In the genomic region with DNA sequence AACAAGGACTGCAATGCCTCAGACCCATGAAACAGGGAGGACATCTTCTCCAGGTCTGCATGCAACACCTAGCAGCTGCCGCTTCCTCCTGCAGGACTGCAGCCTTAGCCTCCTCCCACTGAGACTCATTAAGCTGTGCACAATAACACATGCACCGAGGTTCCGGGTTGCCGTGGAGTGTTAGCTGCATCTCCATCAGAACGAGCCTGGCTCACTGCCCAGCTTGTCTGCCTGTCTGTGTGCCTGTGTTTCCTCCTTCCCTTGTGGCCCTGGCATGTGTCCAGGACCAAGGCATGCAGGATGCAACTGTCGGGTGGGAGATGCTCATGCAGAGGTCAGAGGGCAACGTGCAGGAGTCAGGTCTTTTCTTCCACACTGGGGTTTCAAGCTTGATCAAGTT, we compare ENCODE assay signal across 8 mouse cellular contexts.
DNase-seq lines count a peak whose midpoint lies in the region; ATAC-seq and TF ChIP-seq lines count a peak whose summit lies in the region.

No protein-coding gene starts in this region.

- ATAC-seq in forebrain, embryonic 15.5 days (replicated peaks), result peak; percentile 81

- H3K36me3 ChIP-seq in forebrain, embryonic 15.5 days, result no peaks in the 10 kb centered on the region
- no peaks in the 10 kb centered on the region for H3K36me3 ChIP-seq in thymus, adult 2 months (ENCODE audit: control insufficient read depth, insufficient read depth, low read length)

- peaks cover 5% of the 10 kb centered on the region for H3K4me1 ChIP-seq in forebrain, embryonic 15.5 days
- no peaks in the 10 kb centered on the region for H3K4me1 ChIP-seq in thymus, adult 2 months (replicated peaks; ENCODE audit: control insufficient read depth, insufficient read depth, low read length)

- TF ChIP-seq POLR2A in thymus, adult 2 months (IDR thresholded peaks at IDR 0.05; ENCODE audit: control insufficient read depth, extremely low read depth, insufficient read depth, low read length, poor library complexity), result no peak

- no peak overlapping the region for H3K9ac ChIP-seq in forebrain, embryonic 15.5 days (replicated peaks)

- 2% methylated on average over 7 of the region's 7 CpGs for WGBS in forebrain, embryonic 15.5 days
- WGBS in thymus, adult 2 months, result 9% methylated on average over 7 of the region's 7 CpGs

- peak; percentile 27 for DNase-seq in layer of hippocampus, adult 11-12 months (ENCODE audit: low spot score)
- no peak for DNase-seq in layer of hippocampus, adult 9-10 months (ENCODE audit: low spot score)
- peak; percentile 61 for DNase-seq in adrenal gland, postnatal 10 days
- peak; percentile 38 for DNase-seq in kidney, adult 9 months
- DNase-seq in lung, postnatal 4 days, result peak; percentile 44 to 73
- no peak for DNase-seq in spleen, postnatal 14 days (ENCODE audit: low spot score in 2 of 2)
- no peak for DNase-seq in thymus, adult 2 months

- H3K9me3 ChIP-seq in forebrain, embryonic 15.5 days, result no peaks in the 10 kb centered on the region

- H3K4me2 ChIP-seq in forebrain, embryonic 15.5 days (replicated peaks), result no peak overlapping the region

- H3K27me3 ChIP-seq in forebrain, embryonic 15.5 days, result no peaks in the 10 kb centered on the region
- H3K27me3 ChIP-seq in thymus, adult 2 months (ENCODE audit: control insufficient read depth, insufficient read depth, low read length), result no peaks in the 10 kb centered on the region

- TF ChIP-seq CTCF in thymus, adult 2 months (IDR thresholded peaks at IDR 0.05; ENCODE audit: borderline replicate concordance, control insufficient read depth, extremely low read depth, insufficient read depth, low read length, poor library complexity), result no peak

- H3K4me3 ChIP-seq in forebrain, embryonic 15.5 days, result no peak overlapping the region
- no peak overlapping the region for H3K4me3 ChIP-seq in thymus, adult 2 months (ENCODE audit: control insufficient read depth, insufficient read depth, low read length)

- no peak overlapping the region for H3K27ac ChIP-seq in forebrain, embryonic 15.5 days (replicated peaks)
- no peak overlapping the region for H3K27ac ChIP-seq in thymus, adult 2 months (ENCODE audit: control insufficient read depth, insufficient read depth, low read length)

Comparison
In these comparisons a context has a peak if more than half of its experiments do, and no peak if none do; other contexts are left out.
1. DNase-seq: peak in layer of hippocampus, adult 11-12 months (single experiment), adrenal gland, postnatal 10 days (single experiment), kidney, adult 9 months (single experiment) and lung, postnatal 4 days (2 of 2); none in layer of hippocampus, adult 9-10 months (single experiment), spleen, postnatal 14 days (0 of 2) and thymus, adult 2 months (single experiment).